Mouse (Mus musculus) gastrocnemius, adult 8-10 months (tissue): ENCODE data around the gene Mef2d. TPM values are rescaled to one million over a fixed set of nuclear protein-coding genes. Genes with fewer than 3 reads are reported as not detected.
"Not testable (repeated sequence)": the region's sequence is repeated elsewhere in the genome, so short reads cannot be mapped to it uniquely, and the experiment has no call there.

Experiments used
- DNase-seq, 2 experiments: peaks; one replicate each; pipeline ENCODE4 v3.0.0; 2022; ENCODE audit warnings: low spot score in 2 of 2
- total RNA-seq, 4 experiments: library from RNA; stranded (reverse); gene quantifications; 2 replicates each; pipeline ENCODE4 v1.2.4; 2022

Gene Mef2d
- total RNA-seq, 4 experiments from 2014 or later = 164 to 186 (median 172) TPM

DNA sequence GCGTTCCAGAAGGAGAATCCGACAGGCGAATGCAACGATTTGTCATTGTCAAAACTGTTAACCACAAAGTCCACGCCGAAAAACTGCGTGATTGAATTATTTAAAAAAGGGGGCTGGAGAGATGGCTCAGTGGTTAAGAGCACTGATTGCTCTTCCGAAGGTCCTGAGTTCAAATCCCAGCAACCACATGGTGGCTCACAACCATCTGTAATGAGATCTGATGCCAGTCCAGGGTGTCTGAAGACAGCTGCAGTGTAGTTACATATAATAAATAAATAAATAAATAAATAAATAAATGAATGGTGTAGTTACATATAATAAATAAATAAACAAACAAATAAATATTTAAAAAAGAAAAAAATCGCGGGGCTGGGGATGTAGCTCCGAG, 36.2 kb downstream of the Mef2d start:
- not testable (repeated sequence) for DNase-seq

DNA sequence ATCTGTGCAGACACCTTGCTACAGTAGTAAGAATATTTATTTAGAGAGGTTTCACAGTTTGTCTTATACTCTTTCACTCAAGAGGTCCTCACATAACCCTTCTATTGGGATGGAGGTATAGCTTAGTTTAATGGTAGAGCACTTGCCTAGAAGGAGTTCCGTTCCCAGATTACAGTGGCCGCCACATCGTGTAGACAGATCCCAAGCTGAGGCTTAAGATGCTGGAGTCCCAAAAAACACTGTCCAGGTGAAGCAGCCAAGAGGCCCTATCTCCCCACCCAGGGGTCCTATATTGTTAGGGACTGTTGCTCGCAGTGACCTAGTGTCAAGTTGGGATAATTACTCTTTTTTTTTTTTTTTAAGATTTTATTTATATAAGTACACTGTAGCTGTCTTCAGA, 36.8 kb downstream of the Mef2d start:
- no peak for DNase-seq

DNA sequence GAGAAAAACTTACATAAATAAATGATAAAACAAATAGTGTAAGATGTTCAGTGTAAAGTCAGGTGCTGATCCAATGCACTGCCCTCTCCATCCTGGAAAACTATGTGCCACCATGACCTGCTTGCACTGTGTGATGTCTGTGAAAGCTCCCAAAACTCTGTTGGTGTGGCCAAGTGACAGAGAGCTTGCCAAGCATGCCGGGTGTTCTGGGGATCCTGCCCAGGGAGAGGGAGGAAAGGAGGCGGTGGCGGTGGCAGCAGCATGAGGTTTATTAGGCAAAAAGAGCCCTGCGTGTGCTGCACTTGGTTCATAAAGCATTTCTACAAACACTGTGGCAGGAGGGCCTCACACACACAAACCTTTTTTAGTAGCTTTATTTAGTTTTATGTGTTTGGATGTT, 39.2 kb downstream of the Mef2d start:
- DNase-seq = no peak

DNA sequence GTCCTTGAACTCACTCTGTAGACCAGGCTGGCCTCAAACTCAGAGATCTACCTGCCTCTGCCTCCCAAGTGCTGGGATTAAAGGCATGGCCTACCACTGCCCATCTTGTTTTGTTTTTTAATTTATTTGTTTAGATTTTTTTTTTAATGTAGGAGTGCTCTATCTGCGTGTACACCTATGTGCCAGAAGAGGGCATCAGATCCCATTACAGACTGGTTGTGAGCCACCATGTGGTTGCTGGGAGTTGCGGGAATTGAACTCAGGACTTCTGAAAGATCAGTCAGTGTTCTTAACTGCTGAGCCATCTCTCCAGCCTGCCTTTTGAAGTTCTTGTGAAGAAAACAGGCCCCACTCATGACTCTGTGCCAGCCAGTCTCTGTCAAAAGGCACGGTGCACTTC, 44.3 kb downstream of the Mef2d start:
- DNase-seq = no peak

DNA sequence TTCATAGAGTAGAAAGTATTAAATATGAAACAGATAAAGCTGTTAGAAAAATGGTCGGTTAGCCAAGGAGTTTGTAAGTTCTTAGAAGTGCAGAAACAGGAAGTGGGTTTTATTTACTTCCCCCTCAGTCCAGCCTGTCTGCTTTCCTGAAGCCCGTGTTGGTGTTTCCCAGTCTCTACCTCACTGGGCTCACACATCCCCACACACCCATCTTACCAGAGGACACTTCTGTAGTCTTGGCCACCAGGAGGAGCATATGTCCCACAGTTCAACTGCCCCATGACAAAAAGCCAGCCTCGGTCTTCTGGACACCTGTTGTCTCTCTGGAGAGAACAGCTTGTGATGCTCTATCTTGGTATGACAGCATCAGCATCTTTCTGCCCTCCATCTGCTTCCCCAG, 49.0 kb downstream of the Mef2d start:
- no peak for DNase-seq

DNA sequence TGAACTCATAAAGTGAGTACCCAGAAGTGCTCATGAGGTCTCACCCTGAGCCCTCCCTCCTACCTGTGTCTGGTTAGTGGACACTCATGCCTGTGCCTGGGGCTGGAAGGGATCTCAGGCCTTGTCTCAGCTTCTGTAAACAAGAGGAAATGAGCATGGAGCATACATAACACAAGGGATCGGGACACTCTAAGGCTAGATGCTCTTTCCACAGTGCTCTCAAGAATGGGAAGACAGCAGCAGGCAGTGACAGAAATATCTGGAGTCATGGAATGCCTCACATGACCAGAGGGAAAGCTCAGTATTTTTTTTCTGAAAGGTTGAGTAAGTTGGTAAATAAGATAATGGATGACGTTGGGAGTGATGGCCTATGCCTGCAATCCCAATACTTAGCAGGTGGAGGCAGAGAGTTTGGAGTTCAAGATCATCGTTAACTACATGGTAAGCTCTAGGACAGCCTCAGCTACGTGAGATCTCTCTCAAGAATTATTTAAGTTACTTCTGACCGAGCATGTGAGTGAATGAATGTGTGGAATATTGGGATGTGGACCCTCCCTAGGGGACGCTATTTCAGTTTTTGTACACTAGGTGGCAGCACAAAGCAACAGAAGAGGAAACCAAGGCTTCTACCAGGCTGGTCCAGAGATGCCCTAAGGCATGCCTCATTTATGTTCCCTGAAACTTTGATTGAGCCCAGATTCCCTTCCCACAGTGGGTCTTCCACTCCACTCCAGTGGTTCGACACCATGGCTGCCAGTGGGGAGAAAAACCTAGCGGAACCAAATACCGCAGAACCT, 49.8 kb downstream of the Mef2d start:
- DNase-seq = no peak

DNA sequence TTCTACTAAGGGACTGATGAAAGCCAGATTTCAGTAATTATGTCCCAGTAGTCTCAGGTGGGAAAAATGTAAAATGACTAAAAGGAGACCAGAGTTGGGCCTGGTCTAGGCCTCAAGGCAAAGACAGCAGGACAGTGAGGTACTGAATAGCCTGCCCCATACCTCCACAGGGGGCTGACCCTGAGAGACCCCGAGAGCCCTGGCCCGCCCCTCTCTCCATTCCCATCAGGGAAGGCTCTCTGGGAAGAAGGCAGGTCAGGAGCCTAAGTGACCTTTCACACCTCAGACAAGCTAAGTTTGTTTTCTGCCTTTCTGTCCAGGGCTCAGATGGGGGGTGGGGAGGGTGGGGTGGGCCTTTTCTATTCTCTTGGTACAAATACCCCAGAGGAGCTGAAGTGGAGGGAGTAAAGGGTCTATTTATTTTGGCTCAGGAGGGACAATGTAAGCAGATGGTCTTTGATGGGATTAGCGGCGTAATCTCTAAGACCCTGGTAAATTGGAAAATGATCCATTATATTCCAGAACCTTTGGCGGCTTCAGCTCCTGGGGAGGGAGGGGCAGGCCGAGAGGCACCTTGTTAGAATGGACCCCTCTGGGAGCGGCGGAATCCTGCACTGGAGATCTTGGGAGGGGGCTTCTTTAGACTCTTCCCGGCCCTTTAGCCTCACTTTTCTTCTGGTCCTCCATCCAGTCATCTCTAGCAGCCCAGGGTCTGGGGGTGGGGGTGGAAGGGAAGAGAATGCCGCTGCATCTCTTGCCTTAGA, 55.8 kb downstream of the Mef2d start:
- DNase-seq = no peak

DNA sequence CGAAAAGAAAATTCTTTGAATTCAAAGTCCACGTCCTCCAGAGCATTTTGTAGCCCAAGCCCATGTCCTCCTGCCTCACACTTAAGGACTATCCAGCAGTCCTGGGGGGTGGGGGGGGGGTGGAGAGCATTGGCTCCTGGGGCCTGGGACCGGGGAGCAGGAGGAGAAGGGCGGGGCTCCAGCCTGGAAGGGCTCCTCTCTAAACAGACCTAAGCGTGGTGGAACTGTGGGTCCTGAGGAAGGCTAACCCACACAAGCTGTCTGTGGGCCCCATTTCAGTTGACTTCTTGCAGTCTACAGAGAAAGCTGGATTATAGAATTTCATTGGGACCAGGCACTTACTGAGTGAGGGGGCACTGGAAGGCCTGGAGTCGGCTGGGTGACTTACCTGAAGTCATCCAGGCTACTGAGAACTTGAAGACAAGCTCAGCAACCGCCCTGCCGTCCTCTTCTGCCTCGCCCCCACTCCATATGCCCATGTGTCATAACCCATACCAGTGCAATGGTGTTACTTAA, 56.4 kb downstream of the Mef2d start:
- DNase-seq = no peak

DNA sequence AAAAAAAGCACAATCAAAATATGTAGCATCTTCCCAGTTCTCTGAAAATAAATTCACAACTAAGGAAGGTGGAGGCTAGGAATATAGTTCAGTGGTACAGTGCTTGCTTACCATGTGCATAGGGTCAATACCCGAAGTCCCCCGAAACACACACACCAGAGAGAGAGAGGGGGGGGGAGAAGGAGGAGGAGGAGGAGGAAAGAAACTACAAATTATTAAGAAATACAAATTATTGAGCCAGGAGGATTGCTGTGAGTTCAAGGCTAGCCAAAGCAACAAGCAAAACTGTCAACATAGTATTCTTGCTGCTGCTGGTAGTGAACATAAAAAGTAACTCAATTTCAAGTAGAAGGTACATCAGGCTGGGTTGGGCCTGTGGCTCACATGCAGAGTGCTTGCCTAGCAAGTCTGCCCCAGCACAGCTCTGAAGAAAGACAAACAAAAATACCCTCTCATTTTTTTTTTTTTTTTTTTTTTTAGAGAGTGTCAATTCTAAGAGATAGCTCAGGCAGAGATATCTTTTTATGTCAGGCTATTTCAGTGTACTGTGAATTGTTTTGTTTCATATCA, 57.5 kb downstream of the Mef2d start:
- DNase-seq = no peak

DNA sequence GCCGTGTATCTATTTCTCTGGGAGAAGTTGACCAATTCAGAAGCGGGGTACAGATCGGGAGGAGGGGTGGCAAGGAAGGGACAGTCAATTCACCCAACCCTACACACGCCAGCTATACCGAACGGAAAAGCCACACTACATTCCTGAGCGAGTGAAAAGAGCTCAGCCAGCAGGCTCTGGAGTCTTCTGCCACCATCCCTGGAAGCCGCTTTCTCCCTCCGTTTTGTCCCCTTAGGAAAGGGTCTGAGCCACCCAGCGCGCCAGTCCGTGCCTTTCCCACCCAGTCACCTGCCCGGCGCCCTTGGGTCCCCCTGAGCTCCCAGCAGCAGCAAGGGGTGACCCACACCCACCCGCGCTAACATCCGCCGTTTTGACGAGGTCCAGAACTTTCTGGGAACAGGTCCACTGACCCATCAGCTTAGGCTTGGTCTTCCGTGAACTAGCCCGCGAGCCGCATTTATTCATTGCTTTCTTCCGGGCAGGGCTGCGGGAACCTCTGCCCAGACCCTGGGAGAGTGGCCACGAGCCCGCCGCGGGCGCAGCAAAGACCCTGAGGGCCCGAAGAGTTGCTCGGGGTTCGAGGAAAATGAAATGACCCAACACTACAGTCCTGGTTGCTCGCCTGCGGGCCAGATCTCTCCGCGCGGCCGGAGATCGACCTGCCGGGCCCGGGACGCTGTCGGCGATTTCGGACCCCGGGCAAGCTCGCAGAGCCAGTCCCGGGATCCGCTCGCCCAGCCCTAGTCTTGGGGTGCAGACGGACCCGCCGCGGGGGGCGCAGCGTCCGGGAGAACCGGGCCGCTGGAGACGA, 58.2 kb downstream of the Mef2d start:
- no peak for DNase-seq

DNA sequence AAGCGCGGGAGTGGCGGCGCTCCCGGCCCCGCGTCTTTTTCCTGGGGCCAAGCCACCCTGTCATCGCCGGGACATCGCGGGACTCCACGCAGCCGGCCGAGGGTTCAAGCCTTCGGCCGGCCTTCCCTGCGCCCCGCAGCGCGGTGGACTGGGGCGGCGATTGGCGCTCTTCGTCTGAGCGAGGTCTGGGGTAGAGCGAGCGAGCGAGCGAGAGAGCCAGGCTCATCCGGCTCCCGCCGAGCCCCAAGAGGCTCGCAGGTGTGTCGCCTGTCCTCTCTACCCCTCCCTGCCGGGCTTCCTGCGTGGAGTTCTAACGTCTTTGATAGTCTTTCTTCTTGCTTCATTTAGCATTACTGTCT, 58.8 kb downstream of the Mef2d start:
- DNase-seq = no peak

DNA sequence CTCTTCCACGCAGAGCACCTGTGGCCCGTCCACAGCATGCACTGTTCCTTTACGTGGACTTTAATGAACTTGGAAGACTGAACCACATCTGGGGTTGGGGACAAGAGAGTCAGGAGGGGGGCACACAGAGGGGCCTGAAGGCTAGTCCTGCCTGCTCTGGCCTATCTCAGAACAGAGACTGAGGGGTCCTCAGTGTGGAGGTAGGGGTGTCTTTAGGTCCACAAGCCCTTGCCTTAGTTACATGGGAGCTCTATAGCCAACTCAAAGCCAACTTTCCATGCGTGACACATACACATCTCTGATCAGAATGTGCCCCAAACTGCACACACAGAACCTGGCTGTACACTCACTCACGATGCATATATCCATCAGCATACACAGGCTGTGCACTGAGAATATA, 59.5 kb downstream of the Mef2d start:
- no peak for DNase-seq

DNA sequence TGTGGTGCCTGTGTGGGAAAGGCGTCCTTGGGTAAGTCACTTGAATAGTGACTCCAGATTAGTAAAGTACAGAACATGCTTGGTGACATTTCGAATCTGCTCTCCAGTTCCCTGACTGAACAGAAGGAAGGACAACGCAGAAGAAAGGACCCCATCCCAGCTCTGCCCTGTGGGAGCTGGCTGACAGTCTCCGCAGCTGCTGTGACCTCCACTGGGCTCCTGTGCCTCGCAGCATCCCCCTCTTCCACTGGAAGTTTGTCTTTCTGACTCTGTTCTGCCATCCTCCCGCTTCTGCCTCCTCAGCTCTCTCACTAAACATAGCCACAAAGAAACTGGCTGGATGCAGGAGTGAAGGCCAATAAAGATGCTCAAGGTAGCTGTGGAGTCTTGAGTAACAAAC, 60.8 kb downstream of the Mef2d start:
- no peak for DNase-seq

DNA sequence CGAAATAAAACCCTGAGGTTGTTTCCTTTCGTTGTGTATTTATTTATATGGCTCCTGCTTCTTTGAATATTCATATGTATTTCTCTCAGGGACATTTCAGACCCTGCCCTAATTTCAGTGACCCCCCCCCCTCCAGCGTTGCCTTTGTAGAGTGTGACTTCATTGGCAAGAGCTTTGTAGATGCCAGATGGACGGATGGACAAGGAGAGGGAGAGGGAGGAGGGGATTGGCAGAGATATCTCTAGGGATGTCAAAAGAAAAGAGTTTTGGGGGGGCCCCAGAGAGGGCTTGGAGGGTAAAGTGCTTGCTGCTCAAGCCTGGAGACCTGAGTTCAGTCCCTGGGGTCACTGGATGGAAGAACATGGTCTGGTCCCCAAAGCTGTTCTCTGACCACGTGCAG, 61.3 kb downstream of the Mef2d start:
- DNase-seq = no peak

DNA sequence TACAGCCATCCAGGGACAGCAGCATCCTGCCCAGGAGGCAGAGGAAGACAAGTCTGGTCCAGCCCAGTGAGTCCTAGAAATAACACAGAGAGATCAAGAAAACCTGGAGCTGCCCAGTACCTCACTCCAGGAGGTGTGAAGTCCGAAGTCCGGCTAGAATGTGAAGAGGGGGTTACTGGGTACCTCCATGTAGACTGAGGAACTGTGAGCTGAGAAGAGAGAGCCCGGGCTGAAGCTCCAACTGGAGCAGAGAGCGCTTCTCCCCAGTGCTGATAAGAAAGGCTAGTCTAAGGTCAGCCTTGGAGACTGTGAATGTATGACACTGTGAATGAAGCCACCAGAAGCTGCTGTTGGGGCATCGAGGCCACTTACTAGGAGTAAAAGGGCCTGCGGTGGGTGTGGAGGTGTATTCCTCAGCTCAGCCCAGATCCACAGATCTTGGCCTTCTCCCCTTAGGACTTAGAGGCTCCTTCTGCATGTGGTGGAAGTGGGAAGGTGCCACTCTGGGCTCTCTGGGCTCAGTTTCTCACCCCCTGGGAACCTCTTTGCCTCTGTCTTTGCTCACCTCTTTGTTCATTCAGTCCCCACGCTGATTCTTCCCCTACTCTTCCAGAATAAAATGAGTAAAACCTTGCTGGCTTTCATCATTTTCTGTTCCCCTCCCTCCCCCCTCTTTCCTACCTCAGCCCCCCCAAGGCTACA, 62.0 kb downstream of the Mef2d start:
- no peak for DNase-seq

DNA sequence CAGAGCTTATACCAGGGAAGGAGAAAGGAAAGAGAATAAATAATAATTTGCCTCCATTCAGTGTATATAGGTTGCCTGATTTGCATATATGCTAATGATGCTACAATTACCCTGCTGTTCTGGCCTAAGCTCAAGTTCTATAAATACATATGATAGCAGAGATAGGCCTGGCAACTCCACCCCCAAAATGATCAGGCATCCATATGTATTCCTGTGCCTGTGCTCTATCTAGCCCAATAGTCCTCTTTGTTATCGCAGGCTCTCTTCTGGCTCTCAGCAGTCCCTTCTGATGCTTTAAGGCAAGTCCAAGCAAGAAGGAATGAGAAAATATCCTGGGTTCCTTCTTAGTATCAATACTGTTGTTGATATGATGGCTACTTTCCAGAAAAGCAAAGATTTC, 62.6 kb downstream of the Mef2d start:
- no peak for DNase-seq

DNA sequence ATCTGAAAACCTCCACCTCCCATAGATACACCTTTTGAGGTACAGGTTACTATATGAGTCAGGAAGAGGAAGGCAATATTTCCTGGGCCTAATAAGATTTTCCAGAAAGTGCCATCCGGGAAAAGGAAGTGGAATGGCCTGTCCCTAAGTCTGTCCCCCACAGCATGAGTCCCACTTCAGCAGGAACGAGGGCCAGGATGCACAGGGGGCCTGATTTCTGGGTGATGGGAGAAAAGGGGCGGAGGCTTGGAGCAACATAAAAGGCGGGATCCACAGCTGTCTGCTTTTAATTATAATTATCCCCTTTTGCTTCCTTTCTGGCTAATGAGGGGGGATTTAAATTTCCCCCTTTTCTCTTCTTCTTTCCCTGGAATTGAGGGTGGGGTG, 63.0 kb downstream of the Mef2d start:
- no peak for DNase-seq

DNA sequence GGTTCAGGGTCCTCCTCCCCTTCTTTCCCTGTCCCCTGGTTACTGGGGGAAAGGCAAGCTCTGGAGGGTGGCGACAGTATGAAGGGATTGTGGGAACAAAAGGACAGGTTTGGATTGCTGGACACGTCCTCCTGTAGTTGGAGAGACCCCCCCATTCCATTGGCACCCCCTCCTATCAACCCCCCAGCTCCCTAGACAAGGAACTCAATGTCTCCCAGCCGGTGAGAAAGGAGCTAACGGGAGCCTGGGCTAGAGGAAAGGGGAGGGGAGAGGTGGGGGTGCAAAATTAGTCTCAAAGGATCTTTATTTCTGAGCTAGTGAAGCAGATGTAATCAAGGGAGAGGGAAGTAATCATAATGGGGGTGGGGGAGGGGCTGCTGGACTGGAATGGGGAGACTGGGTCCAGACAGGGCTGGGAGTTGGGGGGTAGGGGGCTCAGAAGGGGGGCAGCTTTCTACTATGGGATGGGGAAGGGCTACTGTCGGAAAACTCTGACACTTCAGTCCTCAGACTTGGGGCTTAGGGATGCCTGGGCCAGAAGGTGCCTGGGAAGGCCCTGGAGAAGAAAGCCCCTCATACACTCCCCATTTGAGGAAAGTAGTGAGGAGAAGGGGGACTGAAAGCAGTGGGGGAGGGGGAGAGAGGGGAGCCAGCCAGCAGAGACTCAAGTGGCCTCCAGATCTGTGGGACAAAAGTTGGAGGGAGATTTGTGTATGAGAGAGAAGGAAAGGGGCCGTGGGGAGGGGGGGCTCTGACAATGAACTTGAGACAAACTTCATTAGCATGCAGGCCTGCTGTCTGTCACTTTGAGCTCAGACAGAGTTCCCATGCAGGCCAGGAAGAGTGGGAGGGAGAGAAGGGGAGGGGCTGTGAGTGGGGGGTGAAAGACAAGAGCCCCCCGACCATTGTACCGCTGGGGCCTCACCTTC, 63.7 kb downstream of the Mef2d start:
- DNase-seq = no peak

DNA sequence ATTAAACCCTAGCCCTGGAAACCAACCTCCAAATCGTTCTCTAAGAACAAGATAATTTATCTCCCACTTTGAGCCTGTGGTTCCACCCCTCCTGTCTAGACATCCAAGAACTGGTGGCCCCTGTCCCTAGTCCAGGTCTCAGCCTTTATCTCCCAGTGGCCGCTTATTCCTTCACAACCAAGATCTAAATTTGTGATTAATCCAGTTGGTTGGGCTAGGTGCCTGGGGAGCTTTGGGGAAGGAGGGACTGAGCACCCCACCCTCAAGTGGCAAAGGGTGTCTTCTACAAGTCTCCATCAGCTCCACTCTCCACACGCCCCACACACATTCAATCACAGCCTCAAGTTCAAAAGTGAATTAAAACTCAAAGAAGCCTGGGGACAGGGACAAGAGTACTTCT, 64.3 kb downstream of the Mef2d start:
- no peak for DNase-seq

DNA sequence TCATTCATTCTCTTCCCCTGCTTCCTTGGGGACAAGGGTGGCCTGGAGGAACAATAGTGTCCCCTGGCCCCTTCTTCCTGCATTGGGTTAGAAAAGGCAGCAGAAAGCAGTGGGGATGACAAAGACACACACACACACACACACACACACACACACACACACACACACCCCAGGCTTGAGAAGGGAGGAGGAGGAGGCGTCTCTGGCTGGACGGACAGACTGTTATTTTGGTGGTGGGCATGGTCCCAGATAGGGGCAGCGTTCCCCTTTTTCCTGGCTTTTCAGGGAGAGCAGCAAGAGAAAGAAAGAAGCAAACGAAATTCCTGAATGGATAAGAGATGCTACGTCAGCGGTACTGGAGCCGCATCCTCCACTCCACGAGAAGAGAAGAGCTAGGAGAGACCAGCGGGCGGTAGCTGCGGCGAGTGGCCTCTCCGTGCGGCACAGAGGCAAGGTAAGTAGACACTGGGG, 64.8 kb downstream of the Mef2d start:
- DNase-seq = no peak
